Mouse (Mus musculus): Measurements from ENCODE around the gene Nisch.

Gene Nisch

DNA sequence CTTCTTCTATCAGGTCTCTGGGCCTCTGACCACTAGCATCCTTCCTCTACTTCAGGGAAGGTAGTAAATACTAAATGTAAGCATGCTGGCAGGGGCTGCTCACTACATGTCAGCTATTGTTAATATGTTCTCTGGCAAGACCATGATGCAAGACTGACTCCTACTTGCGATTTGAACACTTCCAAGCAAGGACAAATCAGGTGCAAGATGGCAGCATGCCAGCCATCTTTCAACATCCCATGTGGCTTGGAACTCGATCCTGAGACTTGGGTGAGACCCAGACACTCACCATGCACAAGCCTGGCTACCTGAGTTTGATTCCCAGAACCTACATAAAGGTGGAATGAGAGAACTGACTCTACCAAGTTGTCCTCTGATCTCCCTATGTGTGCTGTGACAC, 24.8 kb downstream of the Nisch start:
- no peak for DNase-seq (ENCODE audit: low spot score)

DNA sequence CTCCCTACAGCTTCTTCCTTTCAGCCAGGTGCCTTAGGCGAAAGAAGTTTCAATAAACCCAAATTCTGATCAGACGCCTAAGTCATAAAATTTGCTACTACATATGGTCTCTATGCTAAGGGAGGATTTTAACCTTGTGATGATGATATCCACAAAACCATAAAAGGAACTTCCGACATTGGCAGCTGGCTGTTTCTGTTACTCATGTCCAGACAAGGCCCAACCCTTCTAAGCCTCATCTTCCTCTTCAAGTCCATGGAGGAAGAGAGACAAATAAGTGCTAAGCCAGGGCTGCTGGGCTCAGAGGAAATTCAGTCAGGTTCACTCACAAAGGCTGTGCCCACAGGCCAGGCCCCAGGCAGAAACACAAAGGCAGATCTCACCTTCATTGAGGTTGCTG, 27.4 kb downstream of the Nisch start:
- no peak for DNase-seq (ENCODE audit: low spot score)

DNA sequence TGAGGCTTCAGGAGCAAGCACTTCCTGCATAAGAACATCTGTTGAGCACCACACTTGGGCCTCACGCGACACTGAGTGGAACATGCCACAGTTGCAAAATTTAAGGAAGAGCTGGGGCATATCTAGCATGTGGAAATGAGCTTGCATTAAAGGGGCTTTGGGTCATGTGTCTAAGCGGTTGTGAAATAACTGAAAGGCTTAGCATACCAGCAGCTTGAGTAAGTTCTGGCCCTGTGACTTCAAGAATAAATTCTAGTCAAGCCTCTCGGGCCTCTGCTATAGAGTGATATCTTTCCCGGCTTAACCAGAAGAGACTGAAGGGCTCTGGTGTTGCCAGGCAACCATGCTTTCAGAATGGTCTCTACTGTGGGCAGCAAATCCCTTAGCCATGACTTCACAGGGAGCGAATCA, 28.0 kb downstream of the Nisch start:
- no peak for DNase-seq (ENCODE audit: low spot score)

DNA sequence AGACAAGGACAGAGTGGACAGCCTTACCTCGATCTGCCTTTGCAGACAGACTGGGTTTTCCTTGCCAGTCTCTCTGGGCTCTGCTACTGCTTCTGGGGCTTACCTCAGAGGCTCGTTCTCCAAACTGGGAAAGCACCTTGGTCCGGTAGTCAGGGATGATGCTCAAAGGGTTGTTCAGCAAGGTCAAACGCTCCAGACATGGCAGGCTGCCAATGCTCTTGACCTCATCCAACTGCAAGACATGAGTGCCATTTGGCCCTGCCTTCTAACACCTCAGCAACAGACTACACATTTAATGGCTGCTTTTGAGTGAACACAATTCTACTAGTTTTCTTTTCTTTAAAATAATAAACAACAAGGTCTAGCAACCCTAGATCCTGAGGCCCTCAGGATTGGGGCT, 30.1 kb downstream of the Nisch start:
- DNase-seq (ENCODE audit: low spot score) = no peak

DNA sequence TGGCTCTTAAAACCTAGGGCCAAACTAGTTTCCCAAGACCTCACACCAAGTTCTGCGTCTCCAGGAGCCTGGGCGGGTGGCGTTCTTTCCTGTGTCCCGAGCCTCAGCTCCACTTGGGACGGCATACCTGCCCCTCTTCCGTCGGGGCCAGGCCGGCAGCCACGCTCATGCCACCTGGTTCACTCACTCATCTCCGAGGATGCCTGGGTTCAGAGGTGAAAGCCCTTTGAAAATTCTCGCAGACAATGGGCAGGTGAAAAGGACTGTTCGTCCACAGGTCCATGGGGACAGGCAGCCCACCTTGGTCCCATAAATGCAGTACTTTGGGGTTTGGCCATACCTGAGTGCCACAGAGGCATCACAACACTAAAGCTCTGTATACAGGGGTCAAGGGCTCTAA, 32.6 kb downstream of the Nisch start:
- no peak for DNase-seq (ENCODE audit: low spot score)

DNA sequence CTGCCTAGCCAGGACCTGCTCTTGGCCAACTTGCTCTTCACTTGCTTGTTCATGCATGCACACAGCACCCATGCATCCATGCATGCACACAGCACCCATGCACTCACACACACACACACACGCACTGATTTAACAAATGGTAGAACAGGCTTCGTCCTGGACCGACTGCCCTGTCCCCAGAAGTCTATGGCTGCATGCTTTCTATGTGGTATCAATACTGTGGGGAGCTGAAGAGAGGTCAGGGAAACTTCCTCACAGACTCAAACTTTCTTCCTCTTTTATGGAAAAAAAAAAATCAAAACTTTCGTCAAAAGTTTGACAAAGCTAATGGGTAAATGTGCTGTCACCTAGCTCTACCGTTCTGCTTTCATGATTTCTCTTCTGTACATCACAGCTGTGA, 33.2 kb downstream of the Nisch start:
- no peak for DNase-seq (ENCODE audit: low spot score)

DNA sequence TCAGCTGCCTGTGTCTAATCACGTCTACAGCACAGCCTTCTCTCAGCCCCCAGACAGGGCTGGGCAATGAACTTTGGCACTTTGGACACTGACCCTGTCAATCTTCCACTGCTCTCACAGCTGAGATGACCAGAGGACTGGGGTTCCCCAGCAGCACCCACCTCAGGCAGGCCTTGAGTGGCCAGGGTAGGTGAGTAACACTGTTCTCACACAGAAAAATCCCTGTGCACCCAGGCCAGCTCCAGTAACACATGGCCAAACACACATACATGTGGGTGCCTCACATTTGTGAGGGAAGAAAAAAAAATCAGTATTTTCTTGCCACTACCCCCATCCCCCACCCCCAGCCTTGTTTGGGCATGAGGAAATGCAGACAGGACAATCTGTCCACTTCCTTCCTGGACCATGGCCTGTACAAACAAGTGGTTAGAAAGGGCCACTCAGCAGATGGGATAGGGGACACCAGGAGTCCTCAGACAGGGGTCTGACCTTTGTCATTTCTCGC, 33.9 kb downstream of the Nisch start:
- no peak for DNase-seq (ENCODE audit: low spot score)

DNA sequence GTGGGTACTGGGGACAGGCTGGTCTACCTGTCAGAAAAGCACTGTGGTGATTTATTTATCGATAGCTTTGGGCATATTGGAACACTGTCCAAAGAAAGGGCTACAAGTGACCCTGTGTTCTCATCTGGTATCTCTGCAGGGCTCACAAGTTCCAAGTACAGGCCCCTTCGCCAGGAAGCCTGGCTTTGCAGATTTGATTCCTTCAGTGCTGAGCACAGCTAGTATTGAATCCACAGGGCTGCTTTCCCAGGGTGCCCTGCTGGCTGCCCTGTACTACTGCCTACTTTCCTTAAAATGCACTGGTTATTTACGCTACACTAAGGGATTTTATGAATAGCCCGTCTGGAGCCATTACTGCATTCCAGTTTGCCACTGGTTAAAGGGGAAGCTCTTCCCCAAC, 35.2 kb downstream of the Nisch start:
- DNase-seq (ENCODE audit: low spot score) = no peak

DNA sequence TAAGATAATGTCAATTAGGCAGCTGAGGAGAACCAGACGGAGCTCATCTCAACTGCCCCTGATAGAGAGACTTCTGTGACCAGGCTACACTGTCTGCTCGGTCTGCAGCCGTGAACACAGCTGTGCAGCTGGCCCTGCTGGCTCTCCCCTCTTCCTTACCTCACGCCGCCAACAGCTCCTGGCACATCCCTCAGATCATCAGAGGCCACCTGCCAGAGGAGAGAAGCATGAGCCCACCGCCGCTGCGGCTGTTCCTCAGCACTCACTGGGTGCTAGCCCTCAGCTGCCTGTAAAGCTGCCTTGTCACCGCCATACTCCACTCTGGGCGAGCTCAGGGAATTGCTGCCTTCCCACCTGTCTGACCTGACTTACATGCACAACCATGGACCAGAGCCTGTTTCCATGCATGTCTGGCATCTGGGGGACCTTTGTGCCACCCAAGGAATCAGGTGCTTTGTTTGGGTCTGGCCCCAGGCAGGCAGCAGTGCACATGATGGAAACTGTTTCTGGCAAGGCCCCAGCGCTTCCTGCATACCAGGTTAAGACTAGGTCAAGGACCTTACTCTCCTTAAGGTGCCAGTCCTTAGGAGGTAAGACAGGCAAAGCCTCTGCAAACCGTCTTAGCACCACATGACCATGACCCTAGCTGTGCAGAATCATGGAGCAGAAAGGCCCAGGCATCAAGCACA, 36.9 kb downstream of the Nisch start:
- DNase-seq (ENCODE audit: low spot score) = no peak

DNA sequence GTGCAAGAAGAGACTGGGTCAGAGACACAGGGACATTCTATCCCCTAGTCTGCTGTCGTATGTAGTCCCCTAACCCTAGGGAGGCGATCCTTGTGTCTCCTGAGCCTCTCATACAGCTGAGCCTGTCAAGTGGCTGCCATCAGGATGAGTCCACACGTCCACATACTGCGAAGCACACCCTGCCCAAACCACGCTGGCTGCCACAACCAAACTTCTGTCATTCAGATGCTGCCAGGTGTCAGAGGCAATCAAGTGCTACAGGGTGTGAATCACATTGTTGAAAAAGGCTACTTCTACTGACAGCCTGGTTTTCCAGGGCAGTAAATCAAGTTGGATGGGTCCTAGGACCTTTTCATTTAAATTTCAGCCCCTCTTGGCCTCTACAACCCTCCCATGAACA, 39.0 kb downstream of the Nisch start:
- no peak for DNase-seq (ENCODE audit: low spot score)

DNA sequence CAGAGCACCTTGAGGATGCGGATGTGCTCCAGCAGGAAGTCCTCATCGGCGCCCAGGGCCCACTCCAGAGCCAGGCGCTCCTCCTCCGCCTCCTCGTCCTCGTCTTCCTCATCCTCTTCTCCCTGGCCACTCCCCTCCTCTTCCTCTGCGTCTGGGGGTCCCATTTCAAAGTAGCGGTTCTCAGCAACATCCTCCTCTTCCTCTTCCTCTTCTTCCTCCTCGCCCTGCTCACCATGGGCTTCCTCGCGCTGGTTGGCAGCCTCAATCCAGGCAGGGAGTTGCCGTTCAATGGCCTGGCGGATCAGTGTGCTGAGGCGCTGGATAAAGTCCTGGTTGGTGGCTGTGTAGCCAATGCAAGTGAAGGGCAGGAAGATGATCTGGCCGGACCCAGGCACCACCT, 39.5 kb downstream of the Nisch start:
- DNase-seq (ENCODE audit: low spot score) = no peak

DNA sequence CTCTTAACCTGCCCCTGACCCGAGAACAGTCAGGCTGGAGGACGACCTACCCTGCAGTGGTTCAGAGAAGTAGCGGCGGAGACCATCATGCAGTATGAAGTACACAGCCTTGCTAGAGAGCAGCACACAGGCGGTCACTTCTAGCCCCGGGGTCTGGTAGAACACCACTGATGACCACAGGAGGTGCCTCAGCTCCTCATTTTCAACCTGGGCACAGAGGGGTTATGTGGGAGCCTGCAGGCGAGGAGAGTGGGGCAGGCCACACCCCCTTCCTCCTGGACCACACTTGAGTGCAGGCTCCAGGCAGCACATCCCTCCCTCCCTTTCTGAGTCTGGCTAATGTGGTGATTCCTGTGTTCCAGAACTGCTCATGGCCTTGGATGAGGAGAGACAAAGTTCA, 43.2 kb downstream of the Nisch start:
- no peak for DNase-seq (ENCODE audit: low spot score)

DNA sequence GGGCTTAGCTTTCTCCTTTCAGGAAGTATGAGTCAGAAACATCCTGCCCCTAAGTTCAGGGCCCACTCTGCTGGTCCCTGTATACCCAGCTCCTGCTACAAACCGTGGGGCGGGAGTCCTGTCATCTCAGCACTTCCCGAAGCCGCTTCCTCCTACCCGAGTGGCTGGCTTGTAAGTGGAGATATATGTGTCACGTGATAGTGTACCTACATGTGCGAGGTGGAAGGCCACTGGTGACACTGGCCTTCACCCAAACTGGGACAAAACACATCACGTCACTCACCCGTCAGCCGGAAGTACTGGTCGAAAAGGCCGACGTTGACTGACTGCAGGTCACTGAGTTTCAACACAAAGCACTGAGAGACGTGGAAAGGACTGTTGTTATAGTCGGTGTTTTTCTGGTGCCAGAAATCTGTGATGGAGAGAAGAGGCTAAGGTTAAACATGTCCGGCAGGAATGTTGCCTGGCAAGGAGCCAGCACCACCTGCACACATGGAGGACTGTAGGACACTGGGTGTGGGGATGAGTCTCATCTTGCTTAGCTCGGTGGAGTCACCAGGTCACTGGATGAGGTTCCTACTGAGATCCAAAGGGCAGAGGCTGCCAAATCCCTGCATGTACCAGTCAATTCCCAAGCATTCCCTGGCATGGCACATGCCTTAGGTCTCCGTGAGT, 43.8 kb downstream of the Nisch start:
- DNase-seq (ENCODE audit: low spot score) = peak; percentile 37

DNA sequence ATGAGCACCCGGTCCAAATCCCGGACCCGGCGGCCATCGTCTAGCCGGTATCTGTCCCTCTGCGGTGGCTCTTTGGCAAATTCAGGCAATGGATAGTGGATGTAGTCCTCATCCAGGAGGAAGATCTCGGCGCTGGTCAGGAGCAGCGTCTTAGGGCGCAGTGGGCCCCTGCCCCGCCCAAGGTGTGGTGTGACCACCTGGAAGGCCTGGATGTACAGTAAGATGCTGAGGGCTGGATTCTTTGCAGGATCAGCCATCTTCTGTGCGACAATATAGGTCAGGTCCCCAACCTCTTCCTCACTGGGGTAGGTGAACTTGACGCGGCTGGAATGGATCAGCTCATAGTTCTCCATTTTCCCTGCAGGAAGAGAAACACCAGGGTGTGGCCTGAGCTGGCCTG, 44.9 kb downstream of the Nisch start:
- no peak for DNase-seq (ENCODE audit: low spot score)

DNA sequence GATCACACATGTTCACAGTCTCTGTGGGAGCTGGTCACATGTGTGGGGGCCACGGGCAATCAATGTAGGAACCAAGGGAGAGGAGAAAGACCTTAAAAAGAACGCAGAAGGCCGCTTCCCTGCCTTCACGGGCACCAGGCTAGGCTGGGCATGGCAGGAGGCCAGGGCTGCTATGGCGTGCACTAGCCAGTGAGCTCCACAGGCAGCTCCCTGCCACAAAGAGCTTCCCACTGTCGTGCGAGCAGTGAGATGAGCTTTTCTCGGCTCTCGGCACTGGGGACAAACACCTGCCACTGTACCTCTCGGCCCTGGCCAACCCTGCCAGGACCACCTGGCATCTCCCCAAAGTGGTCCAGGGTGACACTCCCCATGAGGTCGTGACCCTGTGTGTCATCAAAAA, 45.4 kb downstream of the Nisch start:
- no peak for DNase-seq (ENCODE audit: low spot score)

DNA sequence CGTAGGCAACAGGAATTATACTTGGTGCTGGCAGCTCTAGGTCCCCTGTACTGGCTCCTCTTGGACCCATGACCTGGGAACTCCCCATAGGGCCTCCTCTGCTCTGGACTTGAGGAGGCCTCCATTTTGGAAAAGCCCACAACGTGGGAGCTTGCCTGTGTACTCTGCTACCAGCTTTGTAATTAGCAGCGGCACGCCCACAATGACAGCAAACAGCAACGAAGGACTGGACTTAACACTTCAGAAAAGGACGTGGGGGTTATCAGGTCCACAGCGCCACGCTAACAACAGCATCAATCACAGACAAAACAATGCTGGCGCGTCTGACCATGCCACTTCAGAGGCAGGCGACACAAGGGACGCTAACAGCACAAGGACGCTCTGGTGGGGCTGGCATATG, 45.8 kb downstream of the Nisch start:
- no peak for DNase-seq (ENCODE audit: low spot score)

DNA sequence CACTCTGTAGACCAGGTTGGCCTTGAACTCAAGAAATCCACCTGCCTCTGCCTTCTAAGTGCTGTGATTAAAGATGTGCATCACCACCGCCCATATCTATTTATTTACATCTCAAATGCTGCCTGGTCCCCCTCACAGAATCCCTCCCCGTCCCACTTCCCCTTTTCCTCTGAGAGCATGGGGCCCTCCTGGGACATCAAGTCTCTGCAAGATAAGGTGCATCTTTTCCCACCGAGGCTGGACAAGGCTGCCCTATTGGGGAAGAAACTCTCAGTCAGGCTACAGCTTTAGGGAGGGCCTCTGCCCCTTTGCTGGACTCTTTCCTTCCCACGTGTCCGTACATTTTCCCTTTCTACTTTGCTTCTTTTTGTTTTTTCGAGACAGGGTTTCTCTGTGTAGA, 47.2 kb downstream of the Nisch start:
- no peak for DNase-seq (ENCODE audit: low spot score)

DNA sequence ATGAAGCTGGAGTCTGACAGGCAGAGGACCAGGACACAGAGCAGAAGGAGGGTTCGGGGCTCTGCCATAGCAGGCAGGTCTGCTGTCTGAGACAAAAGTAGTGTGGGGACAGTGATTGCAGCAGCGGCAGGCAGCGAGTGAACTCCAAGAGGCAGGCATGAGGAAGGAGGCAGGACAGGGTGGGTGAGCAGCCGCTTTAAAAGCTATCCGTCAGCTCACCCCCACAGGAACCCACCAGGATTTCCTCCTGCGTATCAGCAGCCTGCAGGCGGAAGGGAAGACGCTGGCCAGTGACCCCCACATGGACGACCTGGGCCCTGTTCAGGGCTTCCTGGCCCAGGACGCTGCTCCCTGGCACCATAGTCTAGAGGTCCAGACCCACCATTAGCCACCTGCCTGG, 48.3 kb downstream of the Nisch start, which contains the start of gene Stab1:
Gene Stab1 (minus strand): TSS at position 217 of the 400 bp plus-strand sequence.
- no peak for DNase-seq (ENCODE audit: low spot score)

DNA sequence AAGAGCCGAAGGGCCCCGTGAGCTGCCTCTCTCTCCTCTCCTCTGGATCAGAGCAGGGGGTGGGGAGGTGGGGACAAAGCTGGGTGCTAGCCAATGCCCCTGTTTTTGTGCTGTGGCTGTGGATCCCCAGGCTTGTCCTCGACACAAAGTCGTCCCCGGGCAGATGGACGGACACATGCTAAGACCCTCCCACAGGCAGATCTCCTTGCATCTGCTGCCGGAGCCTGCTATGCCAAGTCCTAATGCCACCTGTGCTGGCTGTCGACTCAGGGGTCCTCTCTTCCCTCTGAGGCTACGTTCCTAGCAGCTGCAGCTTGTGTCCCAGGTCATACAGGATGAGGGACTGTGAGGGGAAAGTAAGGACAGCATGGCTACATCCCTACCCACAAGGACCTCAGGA, 49.9 kb downstream of the Nisch start:
- no peak for DNase-seq (ENCODE audit: low spot score)

DNA sequence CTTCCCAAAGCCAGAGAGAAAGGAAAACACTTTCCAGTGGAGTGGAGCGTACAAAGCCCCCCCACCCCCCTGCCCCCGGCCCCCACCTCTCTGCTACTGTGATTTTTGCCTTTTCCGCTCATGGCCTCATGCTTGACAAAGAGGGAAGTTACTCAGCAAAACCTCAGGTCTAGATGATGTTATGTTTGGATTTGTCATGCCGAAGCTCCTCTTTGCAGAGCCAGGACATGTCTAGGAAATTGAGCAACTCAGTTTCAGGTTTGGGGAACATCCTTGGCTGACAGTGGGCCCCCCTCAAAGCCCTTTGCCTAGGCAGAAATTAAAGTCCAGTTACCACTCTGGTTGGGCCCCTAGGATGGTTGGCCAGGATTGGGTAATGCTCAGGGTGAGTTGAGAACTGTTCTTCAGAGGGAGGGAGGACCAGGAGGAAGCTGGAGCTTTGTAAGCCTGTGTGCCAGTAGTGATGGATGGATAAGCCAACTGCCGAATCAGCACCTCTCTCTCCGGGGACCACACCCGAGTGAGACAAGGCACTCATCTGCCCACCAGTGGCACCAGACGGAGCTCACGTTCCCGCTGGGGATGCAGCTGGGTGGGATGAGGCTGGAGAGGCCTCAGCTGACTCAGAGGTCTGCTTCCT, 50.6 kb downstream of the Nisch start:
- no peak for DNase-seq (ENCODE audit: low spot score)

DNA sequence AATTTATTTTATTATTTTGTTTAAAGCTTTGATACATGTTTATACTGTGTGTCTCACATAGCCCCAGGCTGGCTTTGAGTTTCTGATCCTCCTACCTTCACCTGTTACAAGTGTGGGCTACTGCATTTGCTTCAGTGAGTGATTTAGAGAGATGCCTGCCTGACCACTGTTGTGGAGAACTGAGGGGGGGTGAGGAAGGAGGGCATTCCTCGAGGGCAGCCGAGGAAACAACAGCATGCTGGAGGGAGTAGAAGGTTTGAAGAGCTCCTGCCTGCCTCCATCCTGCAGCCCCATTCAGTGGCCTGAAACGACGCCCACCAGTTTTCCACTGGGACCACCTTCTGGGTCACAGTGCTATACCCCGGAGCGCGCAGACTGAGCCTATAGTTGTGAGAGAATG, 51.3 kb downstream of the Nisch start:
- DNase-seq (ENCODE audit: low spot score) = no peak

DNA sequence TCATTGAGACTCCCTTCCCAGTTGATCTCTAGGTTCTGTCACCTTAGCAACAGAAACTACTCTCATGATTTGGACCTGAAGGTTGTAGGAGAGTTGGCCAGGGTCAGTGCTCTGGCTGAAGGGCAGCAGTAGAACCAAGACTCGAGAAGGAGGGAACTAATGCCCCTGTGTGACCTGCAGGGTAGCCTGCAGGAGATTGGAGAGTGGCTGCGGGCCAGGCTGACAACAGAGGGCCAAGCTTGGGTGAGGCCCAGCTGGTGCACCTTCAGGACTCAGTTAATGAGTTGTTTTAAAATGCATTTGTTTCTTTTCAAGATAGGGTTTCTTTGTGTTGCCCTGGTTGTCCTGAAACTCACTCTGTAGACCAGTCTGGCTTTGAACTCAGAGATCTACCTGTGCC, 51.7 kb downstream of the Nisch start:
- no peak for DNase-seq (ENCODE audit: low spot score)

DNA sequence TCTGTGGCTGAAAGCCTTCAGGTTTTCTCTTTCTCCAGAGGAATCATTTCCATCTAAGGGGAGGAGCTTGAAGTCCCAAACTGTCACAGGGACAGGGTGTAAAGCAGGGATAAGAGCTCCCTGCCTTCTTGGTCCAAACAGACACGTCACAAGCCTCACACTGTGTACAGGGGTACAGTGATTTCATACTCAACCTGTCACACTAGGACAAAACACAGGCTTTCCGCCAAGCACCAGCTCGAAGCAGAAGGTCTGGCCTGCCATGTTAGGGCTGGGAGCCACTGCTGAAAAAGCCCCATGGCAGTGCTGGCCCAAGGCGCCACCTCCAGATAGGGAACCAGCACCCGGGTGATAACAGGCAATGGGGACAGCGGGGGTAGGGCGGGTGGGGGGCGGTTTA, 52.7 kb downstream of the Nisch start:
- no peak for DNase-seq (ENCODE audit: low spot score)
